Mouse (Mus musculus): Measurements from ENCODE around the gene Gm10663.

The Gm10663 gene

DNA sequence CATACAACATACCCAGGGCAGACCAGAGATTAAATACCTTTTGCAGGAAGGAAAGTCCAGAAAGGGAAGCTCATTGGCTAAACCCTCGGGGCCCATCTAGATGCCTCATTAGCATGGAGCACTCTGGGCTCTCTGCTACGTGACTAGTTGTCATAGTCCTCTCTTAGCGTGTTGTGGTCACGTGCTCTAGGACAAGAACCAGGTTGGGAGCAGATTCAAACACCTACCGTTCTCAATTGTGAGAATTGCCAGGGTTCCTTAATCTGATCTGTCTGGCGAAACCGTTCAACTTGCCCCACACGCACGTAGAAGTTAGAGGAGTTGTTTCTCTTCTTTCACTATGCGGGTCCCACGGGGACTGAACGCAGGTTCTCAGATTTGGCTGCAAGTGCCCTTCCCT is 13.3 kb downstream of the Gm10663 start:
- DNase-seq, result no peak

DNA sequence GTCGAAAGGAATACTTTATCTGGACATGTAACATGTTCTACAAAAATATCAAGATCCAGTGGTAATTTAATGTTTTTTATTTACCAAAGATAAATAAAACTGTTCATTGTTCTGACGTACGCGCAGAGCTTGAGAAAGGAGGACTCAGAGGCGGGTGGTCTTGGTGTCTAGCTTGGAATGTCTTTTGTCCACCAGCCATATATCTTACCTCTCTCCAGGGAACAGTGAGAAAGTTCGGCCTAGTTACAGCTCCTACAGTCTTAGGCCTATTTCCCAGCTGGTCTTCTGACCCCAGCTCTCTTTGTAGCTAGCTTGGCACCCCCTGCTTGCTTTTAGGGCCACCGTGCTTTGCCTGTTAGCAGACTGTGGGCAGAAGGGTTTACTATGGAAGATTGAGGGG is 14.9 kb downstream of the Gm10663 start:
- DNase-seq, result no peak

DNA sequence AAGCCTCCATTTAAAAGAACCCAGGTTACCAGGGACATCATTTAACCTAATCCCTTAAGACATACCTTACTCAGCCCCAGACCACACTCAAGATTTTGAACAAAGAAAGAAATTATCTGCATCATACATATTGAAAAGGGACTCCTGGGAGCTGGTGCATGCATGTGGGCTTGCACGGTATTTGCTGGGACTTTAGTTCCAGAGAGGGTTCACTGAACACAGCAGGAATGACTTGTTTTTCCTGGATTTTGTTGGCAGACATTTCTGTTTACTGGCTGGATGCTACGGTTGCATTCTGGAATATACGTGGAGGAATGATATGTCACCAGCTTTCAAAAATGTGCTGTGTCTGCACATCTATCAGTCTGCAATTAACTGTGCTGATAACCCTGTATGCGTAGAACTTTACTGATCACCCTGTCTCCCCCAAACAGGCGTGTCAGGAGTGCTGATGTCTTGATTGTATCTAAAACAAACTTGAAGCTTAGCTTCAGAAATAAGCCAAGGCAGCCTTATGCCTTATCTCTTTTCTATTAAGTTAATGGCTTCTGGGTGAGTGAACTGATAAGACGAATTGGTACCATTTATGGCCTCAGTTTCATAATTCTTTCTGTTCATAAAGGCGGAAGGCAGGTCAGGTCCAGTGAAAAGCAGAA is 23.1 kb downstream of the Gm10663 start:
- DNase-seq, result no peak

GRCm38 (mm10) chr8:65099735-65100134 is 24.9 kb downstream of the Gm10663 start:
- DNase-seq, result no peak

GRCm38 (mm10) chr8:65103632-65104031 is 28.8 kb downstream of the Gm10663 start:
- no peak for DNase-seq

GRCm38 (mm10) chr8:65104041-65104440 is 29.2 kb downstream of the Gm10663 start:
- no peak for DNase-seq

DNA sequence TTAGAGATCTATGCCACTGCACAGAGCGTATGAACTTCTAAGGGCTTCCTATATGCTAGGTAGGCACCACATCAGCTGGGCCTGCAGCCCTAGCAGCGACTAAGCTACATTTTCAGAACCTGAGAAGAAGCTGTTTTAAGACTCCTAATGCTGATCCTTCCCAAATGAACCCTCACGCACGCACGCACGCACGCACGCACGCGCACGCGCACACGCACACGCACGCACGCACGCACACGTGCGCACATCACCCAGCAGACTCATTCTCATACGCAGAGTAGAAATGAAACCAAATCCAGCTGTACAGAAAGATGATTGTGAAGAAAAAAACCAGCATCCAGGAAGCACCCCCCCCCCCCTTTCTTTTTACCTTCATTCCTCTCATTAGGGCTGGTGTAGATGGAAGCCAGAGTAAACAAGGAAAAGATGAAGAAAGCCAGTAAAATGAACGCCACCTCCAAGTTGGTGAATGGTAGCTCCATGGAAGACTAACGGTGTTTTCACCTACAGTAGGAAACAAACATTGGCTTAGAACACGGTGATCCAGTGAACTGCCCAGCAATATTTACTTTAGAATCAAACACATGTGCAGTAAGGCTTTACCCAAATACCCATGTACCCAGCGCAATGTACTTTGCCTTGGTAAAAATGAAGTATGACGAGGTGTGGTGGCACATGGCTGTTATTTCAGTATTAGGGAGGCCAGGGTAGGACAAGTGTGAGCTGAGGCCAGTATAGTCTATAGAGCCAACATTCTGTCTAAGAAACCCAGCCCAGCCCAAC is 33.3 kb downstream of the Gm10663 start:
- no peak for DNase-seq

- DNase-seq, result no peak
These were observed 34.1 kb downstream of the Gm10663 start for GRCm38 (mm10) chr8:65108936-65109335.

DNA sequence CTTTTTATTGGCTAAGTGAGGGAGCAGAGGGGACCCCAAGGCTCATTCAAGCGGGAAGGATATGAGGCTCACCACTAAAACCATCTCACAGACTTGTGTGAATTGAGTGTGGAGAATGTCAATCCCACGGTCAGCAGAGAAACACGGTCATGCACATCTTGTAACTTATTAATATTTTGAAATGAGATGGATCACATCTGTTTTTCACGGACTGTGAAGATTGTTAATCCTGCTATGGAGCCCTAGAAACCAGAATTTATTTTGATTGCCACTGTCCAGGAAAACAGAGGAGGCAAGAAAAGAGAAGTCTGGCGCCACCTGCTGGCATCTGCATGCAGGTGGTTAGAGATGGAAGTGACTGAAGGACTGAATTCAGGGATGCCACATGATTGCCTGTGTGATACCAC is 35.5 kb downstream of the Gm10663 start:
- peak; percentile 38 for DNase-seq

- no peak for DNase-seq
These were observed 37.3 kb downstream of the Gm10663 start for GRCm38 (mm10) chr8:65112092-65112491.

- no peak for DNase-seq
These were observed 51.2 kb downstream of the Gm10663 start for GRCm38 (mm10) chr8:65126014-65126413.

DNA sequence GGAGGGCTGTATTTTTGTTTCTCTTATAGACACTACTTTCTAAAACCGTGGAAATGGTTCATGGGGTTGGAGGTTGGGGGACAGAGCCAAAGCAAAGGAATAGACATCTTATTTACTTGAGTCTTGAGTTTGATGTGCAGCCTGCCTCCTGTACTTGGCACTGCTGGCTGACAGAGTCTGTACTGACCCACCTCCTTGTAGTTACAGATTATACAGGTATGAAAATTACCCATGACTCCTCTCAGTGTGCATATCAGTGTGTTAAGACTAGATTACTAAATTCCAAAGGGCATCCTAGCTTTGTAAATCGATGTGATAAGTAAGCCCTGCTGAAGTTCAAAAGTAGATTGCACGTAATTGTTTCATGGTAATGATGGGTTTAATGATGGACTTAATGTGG is 51.6 kb downstream of the Gm10663 start:
- DNase-seq, result no peak

Data from cerebellum, adult 9-10 months (tissue).